Mouse (Mus musculus) hindbrain, embryonic 10.5 days (tissue): ENCODE measurements around the gene Hoxa6. TPM values are rescaled to one million over a fixed set of nuclear protein-coding genes. Genes with fewer than 3 reads are reported as not detected.

Experiments used
- DNase-seq: peaks from one replicate; pipeline ENCODE4 v3.0.0-alpha.2; 2017; ENCODE audit warnings: low spot score
- H3K27ac ChIP-seq: fragments of 300-500 bp; sonication (generic); 2 replicates; pipeline ENCODE4 v1.5.1; 2016; ENCODE audit warnings: mild to moderate bottlenecking, moderate library complexity
- H3K27me3 ChIP-seq: fragments of 300-500 bp; sonication (generic); 2 replicates; pipeline ENCODE4 v1.6.1; 2016; ENCODE audit warnings: mild to moderate bottlenecking; ENCODE audit not compliant: poor library complexity, insufficient read depth, severe bottlenecking
- H3K36me3 ChIP-seq: fragments of 300-500 bp; sonication (generic); 2 replicates; pipeline ENCODE4 v1.6.1; 2016; ENCODE audit warnings: mild to moderate bottlenecking, moderate library complexity
- H3K4me1 ChIP-seq: fragments of 300-500 bp; sonication (generic); replicated peaks from 2 replicates; pipeline ENCODE4 v1.6.1; 2016; ENCODE audit warnings: mild to moderate bottlenecking
- H3K4me3 ChIP-seq: fragments of 300-500 bp; sonication (generic); 2 replicates; pipeline ENCODE4 v1.5.1; 2016; ENCODE audit warnings: mild to moderate bottlenecking, moderate library complexity
- H3K9me3 ChIP-seq: fragments of 300-500 bp; sonication (generic); 2 replicates; pipeline ENCODE4 v1.6.1; 2016; ENCODE audit warnings: mild to moderate bottlenecking, moderate library complexity
- WGBS: fragments of 180-500 bp; shearing (Covaris S2); methylation state at CpG from one replicate; pipeline ENCODE4 v1.1.7; 2016; 5-methylcytosine and 5-hydroxymethylcytosine counted together
- polyA plus RNA-seq: library from polyadenylated mRNA; unstranded; fragments of >200 nt; fragmentation: Nextera tagmentation; extraction: Ambion mirVana; gene quantifications from 2 replicates; pipeline ENCODE4 v1.2.1, GENCODE M21; 2016

The Hoxa6 gene
- not detected in 2 replicates for polyA plus RNA-seq

- Histone ChIP-seq H3K4me1 (peaks cover 22% of the 10 kb centered on the region), H3K27ac (no peak within 1 kb of the TSS), H3K27me3 (peaks cover 100% of the 10 kb centered on the region), H3K9me3 (no peaks in the 10 kb centered on the region), H3K36me3 (no peaks in the 10 kb centered on the region), H3K4me3 (peak within 1 kb of the TSS; percentile 25; the same call in 1 of the 2 replicates)
- DNase-seq: no peak
- WGBS: 1% methylated on average over 47 of the region's 47 CpGs
Measured at GRCm38 (mm10) chr6:52208072-52208867, at the start of gene Hoxa6. Gene Hoxa6 (minus strand): TSS chr6:52208722.

GRCm38 (mm10) chr6:52256956-52257355 lies 48.4 kb upstream of the Hoxa6 start:
- H3K9me3 ChIP-seq: no peaks in the 10 kb centered on the region
- peaks cover 100% of the 10 kb centered on the region for H3K27me3 ChIP-seq
- DNase-seq: peak; percentile 80
- H3K4me3 ChIP-seq: no peak overlapping the region
- no peak overlapping the region for H3K27ac ChIP-seq
- H3K36me3 ChIP-seq: no peaks in the 10 kb centered on the region
- WGBS: under 1% methylated on average over 6 of the region's 6 CpGs
- H3K4me1 ChIP-seq: peaks cover 19% of the 10 kb centered on the region

GRCm38 (mm10) chr6:52253511-52254500 lies 45.3 kb upstream of the Hoxa6 start:
- peaks cover 4% of the 10 kb centered on the region; the same call in 1 of the 2 replicates for H3K4me1 ChIP-seq
- no peaks in the 10 kb centered on the region for H3K36me3 ChIP-seq
- no peaks in the 10 kb centered on the region for H3K9me3 ChIP-seq
- H3K27ac ChIP-seq: no peak overlapping the region
- H3K4me3 ChIP-seq: 0 out of 2 replicates have a peak overlapping the region, but pooled peaks have one; percentile 13
- H3K27me3 ChIP-seq: peaks cover 100% of the 10 kb centered on the region
- DNase-seq: peak; percentile 56
- 2% methylated on average over 59 of the region's 59 CpGs for WGBS

GRCm38 (mm10) chr6:52252775-52253376 lies 44.4 kb upstream of the Hoxa6 start:
- no peak for DNase-seq
- H3K36me3 ChIP-seq: no peaks in the 10 kb centered on the region
- no peaks in the 10 kb centered on the region for H3K9me3 ChIP-seq
- H3K4me3 ChIP-seq: no peak overlapping the region
- 3% methylated on average over 35 of the region's 35 CpGs for WGBS
- H3K4me1 ChIP-seq: peaks cover 4% of the 10 kb centered on the region; the same call in 1 of the 2 replicates
- H3K27ac ChIP-seq: no peak overlapping the region
- H3K27me3 ChIP-seq: peaks cover 100% of the 10 kb centered on the region

GRCm38 (mm10) chr6:52252016-52252774 lies 43.7 kb upstream of the Hoxa6 start:
- Histone ChIP-seq H3K9me3 (no peaks in the 10 kb centered on the region), H3K27me3 (peaks cover 100% of the 10 kb centered on the region), H3K4me1 (peaks cover 4% of the 10 kb centered on the region; the same call in 1 of the 2 replicates), H3K27ac (no peak overlapping the region), H3K4me3 (no peak overlapping the region), H3K36me3 (no peaks in the 10 kb centered on the region)
- WGBS: 2% methylated on average over 24 of the region's 24 CpGs
- no peak for DNase-seq

- Histone ChIP-seq H3K9me3 (no peaks in the 10 kb centered on the region), H3K27ac (no peak overlapping the region), H3K36me3 (no peaks in the 10 kb centered on the region), H3K4me3 (no peak overlapping the region), H3K4me1 (peaks cover 7% of the 10 kb centered on the region; the same call in 1 of the 2 replicates), H3K27me3 (peaks cover 100% of the 10 kb centered on the region)
- no peak for DNase-seq
- 9% methylated on average over 7 of the region's 7 CpGs for WGBS
Measured at GRCm38 (mm10) chr6:52251177-52251879, 42.8 kb upstream of the Hoxa6 start.

- Histone ChIP-seq H3K27ac (no peak overlapping the region), H3K4me1 (peaks cover 12% of the 10 kb centered on the region; the same call in 1 of the 2 replicates), H3K36me3 (no peaks in the 10 kb centered on the region), H3K4me3 (no peak overlapping the region), H3K27me3 (peaks cover 100% of the 10 kb centered on the region), H3K9me3 (no peaks in the 10 kb centered on the region)
- DNase-seq: no peak
- 3% methylated on average over 4 of the region's 4 CpGs for WGBS
Measured at GRCm38 (mm10) chr6:52249826-52250225, 41.3 kb upstream of the Hoxa6 start.

- WGBS: under 1% methylated on average over 16 of the region's 16 CpGs
- DNase-seq: no peak
- Histone ChIP-seq H3K4me1 (peaks cover 12% of the 10 kb centered on the region; the same call in 1 of the 2 replicates), H3K36me3 (no peaks in the 10 kb centered on the region), H3K4me3 (no peak overlapping the region), H3K27ac (no peak overlapping the region), H3K27me3 (peaks cover 100% of the 10 kb centered on the region), H3K9me3 (no peaks in the 10 kb centered on the region)
Measured at GRCm38 (mm10) chr6:52249415-52249738, 40.9 kb upstream of the Hoxa6 start.

GRCm38 (mm10) chr6:52248638-52249414 lies 40.3 kb upstream of the Hoxa6 start:
- 1% methylated on average over 27 of the region's 27 CpGs for WGBS
- peaks cover 12% of the 10 kb centered on the region; the same call in 1 of the 2 replicates for H3K4me1 ChIP-seq
- peaks cover 100% of the 10 kb centered on the region for H3K27me3 ChIP-seq
- DNase-seq: no peak
- H3K27ac ChIP-seq: no peak overlapping the region
- H3K4me3 ChIP-seq: no peak overlapping the region
- H3K36me3 ChIP-seq: no peaks in the 10 kb centered on the region
- H3K9me3 ChIP-seq: no peaks in the 10 kb centered on the region

GRCm38 (mm10) chr6:52247766-52248637 lies 39.5 kb upstream of the Hoxa6 start:
- Histone ChIP-seq H3K4me1 (peaks cover 9% of the 10 kb centered on the region; the same call in 1 of the 2 replicates), H3K4me3 (no peak overlapping the region), H3K27ac (no peak overlapping the region), H3K36me3 (no peaks in the 10 kb centered on the region), H3K9me3 (no peaks in the 10 kb centered on the region), H3K27me3 (peaks cover 100% of the 10 kb centered on the region)
- 2% methylated on average over 23 of the region's 23 CpGs for WGBS
- DNase-seq: no peak
